7 mouse cellular contexts compared by ENCODE assay signal in genomic region chr7:141463824-141464602, GRCm38 (mm10). TPM values are rescaled to one million over a fixed set of nuclear protein-coding genes. Genes with fewer than 3 reads are reported as not detected.
DNase-seq lines count a peak whose midpoint lies in the region; ATAC-seq lines count a peak whose summit lies in the region.

No protein-coding gene starts in this region.

- H3K4me2 ChIP-seq in embryonic facial prominence, embryonic 14.5 days (ENCODE audit: low read depth, low read length) = peak overlapping the region; percentile 51
- H3K4me2 ChIP-seq in hindbrain, embryonic 14.5 days (replicated peaks) = peak overlapping the region; percentile 36; the same call in 1 of the 2 replicates
- H3K4me2 ChIP-seq in liver, embryonic 12.5 days = peak overlapping the region; percentile 44
- peak overlapping the region; percentile 46 for H3K4me2 ChIP-seq in neural tube, embryonic 15.5 days

- H3K27me3 ChIP-seq in embryonic facial prominence, embryonic 14.5 days (replicated peaks; ENCODE audit: control insufficient read depth, insufficient read depth, low read length) = peaks cover 69% of the 10 kb centered on the region
- peaks cover 75% of the 10 kb centered on the region for H3K27me3 ChIP-seq in hindbrain, embryonic 14.5 days (ENCODE audit: control insufficient read depth, insufficient read depth, low read length)
- peaks cover 76% of the 10 kb centered on the region for H3K27me3 ChIP-seq in liver, embryonic 12.5 days (replicated peaks)
- peaks cover 78% of the 10 kb centered on the region for H3K27me3 ChIP-seq in neural tube, embryonic 15.5 days (replicated peaks)

- H3K36me3 ChIP-seq in embryonic facial prominence, embryonic 14.5 days (ENCODE audit: control insufficient read depth, insufficient read depth, low read length) = no peaks in the 10 kb centered on the region
- peaks cover 10% of the 10 kb centered on the region for H3K36me3 ChIP-seq in hindbrain, embryonic 14.5 days (replicated peaks; ENCODE audit: control insufficient read depth, insufficient read depth)
- 0 out of 2 replicates have a peak, but pooled peaks cover 9% of the 10 kb centered on the region for H3K36me3 ChIP-seq in liver, embryonic 12.5 days
- peaks cover 10% of the 10 kb centered on the region for H3K36me3 ChIP-seq in neural tube, embryonic 15.5 days

- no peaks in the 10 kb centered on the region for H3K9me3 ChIP-seq in embryonic facial prominence, embryonic 14.5 days (ENCODE audit: control insufficient read depth, low read length)
- H3K9me3 ChIP-seq in hindbrain, embryonic 14.5 days (ENCODE audit: control insufficient read depth, low read length) = no peaks in the 10 kb centered on the region
- no peaks in the 10 kb centered on the region for H3K9me3 ChIP-seq in liver, embryonic 12.5 days (replicated peaks)
- no peaks in the 10 kb centered on the region for H3K9me3 ChIP-seq in neural tube, embryonic 15.5 days (replicated peaks)

- peaks cover 40% of the 10 kb centered on the region for H3K4me1 ChIP-seq in embryonic facial prominence, embryonic 14.5 days (ENCODE audit: control insufficient read depth, insufficient read depth, low read length)
- H3K4me1 ChIP-seq in hindbrain, embryonic 14.5 days (replicated peaks; ENCODE audit: control insufficient read depth, insufficient read depth, low read length) = peaks cover 18% of the 10 kb centered on the region
- H3K4me1 ChIP-seq in liver, embryonic 12.5 days = peaks cover 69% of the 10 kb centered on the region
- peaks cover 46% of the 10 kb centered on the region for H3K4me1 ChIP-seq in neural tube, embryonic 15.5 days

- peak overlapping the region; percentile 25 for H3K4me3 ChIP-seq in embryonic facial prominence, embryonic 14.5 days (ENCODE audit: low read depth, low read length)
- no peak overlapping the region for H3K4me3 ChIP-seq in hindbrain, embryonic 14.5 days (replicated peaks; ENCODE audit: low read length)
- H3K4me3 ChIP-seq in liver, embryonic 12.5 days = peak overlapping the region; percentile 18; the same call in 1 of the 2 replicates
- H3K4me3 ChIP-seq in neural tube, embryonic 15.5 days (replicated peaks) = peak overlapping the region; percentile 16

- ATAC-seq in embryonic facial prominence, embryonic 14.5 days (ENCODE audit: low read depth) = no peak
- ATAC-seq in hindbrain, embryonic 14.5 days (ENCODE audit: low FRiP score) = no peak
- ATAC-seq in liver, embryonic 12.5 days = no peak
- no peak for ATAC-seq in neural tube, embryonic 15.5 days (ENCODE audit: low FRiP score)
- ATAC-seq in activated CD4-positive, CD25-positive, alpha-beta regulatory T cell, adult 4 months = no peak

- WGBS in embryonic facial prominence, embryonic 14.5 days = 26% methylated on average over 12 of the region's 12 CpGs
- 16% methylated on average over 12 of the region's 12 CpGs for WGBS in hindbrain, embryonic 14.5 days
- 25% methylated on average over 12 of the region's 12 CpGs for WGBS in liver, embryonic 12.5 days (ENCODE audit: insufficient replicate concordance)
- 27% methylated on average over 12 of the region's 12 CpGs for WGBS in neural tube, embryonic 15.5 days

- no peak overlapping the region for H3K27ac ChIP-seq in embryonic facial prominence, embryonic 14.5 days (replicated peaks; ENCODE audit: low read depth, low read length)
- H3K27ac ChIP-seq in hindbrain, embryonic 14.5 days = no peak overlapping the region
- H3K27ac ChIP-seq in liver, embryonic 12.5 days = no peak overlapping the region
- no peak overlapping the region for H3K27ac ChIP-seq in neural tube, embryonic 15.5 days (replicated peaks)

- DNase-seq in adrenal gland, postnatal 14 days = peak; percentile 71
- no peak for DNase-seq in embryonic facial prominence, embryonic 14.5 days (ENCODE audit: low spot score)
- no peak for DNase-seq in hindbrain, embryonic 14.5 days (ENCODE audit: low spot score)
- no peak for DNase-seq in thymus, postnatal 25 days

- peak overlapping the region; percentile 27; the same call in 1 of the 2 replicates for H3K9ac ChIP-seq in embryonic facial prominence, embryonic 14.5 days (ENCODE audit: low read depth, low read length)
- H3K9ac ChIP-seq in hindbrain, embryonic 14.5 days = no peak overlapping the region
- no peak overlapping the region for H3K9ac ChIP-seq in liver, embryonic 12.5 days
- no peak overlapping the region for H3K9ac ChIP-seq in neural tube, embryonic 15.5 days (replicated peaks)

RNA-seq across cellular contexts. Expression of gene Cracr2b, which starts 3.1 kb away (rescaled TPM):
- 14.2 and 23.2 TPM in 2 replicates for total RNA-seq in adrenal gland, postnatal 14 days (2021)
- polyA plus RNA-seq in embryonic facial prominence, embryonic 14.5 days (2014; fragmentation: Nextera tagmentation; extraction: Ambion mirVana) = 6.6 and 10.3 TPM in 2 replicates
- 3.7 and 8.1 TPM in 2 replicates for polyA plus RNA-seq in hindbrain, embryonic 14.5 days (2014; fragmentation: Nextera tagmentation; extraction: Ambion mirVana)
- polyA plus RNA-seq in liver, embryonic 12.5 days (2016; fragmentation: Nextera tagmentation; extraction: Ambion mirVana) = 3.7 and 5.8 TPM in 2 replicates
- 7.1 and 9.6 TPM in 2 replicates for polyA plus RNA-seq in neural tube, embryonic 15.5 days (2015; fragmentation: Nextera tagmentation; extraction: Ambion mirVana)
- polyA plus RNA-seq in activated CD4-positive, CD25-positive, alpha-beta regulatory T cell, adult 4 months (2017; shearing (Covaris generic)) = not detected

RNA-seq across cellular contexts. Expression of gene Cd151, which starts 3.2 kb away (rescaled TPM):
- total RNA-seq in adrenal gland, postnatal 14 days (2021) = 199 and 204 TPM in 2 replicates
- 54.9 and 60.7 TPM in 2 replicates for polyA plus RNA-seq in embryonic facial prominence, embryonic 14.5 days (2014; fragmentation: Nextera tagmentation; extraction: Ambion mirVana)
- 47.0 and 50.4 TPM in 2 replicates for polyA plus RNA-seq in hindbrain, embryonic 14.5 days (2014; fragmentation: Nextera tagmentation; extraction: Ambion mirVana)
- polyA plus RNA-seq in liver, embryonic 12.5 days (2016; fragmentation: Nextera tagmentation; extraction: Ambion mirVana) = 5.7 and 6.2 TPM in 2 replicates
- polyA plus RNA-seq in neural tube, embryonic 15.5 days (2015; fragmentation: Nextera tagmentation; extraction: Ambion mirVana) = 23.7 and 25.1 TPM in 2 replicates
- polyA plus RNA-seq in activated CD4-positive, CD25-positive, alpha-beta regulatory T cell, adult 4 months (2017; shearing (Covaris generic)) = 1 to 10 TPM; 8.3 to 8.7 TPM

RNA-seq across cellular contexts. Expression of gene Pnpla2, which starts 9.0 kb away (rescaled TPM):
- 1,289 and 1,648 TPM in 2 replicates for total RNA-seq in adrenal gland, postnatal 14 days (2021)
- 16.9 and 20.4 TPM in 2 replicates for polyA plus RNA-seq in embryonic facial prominence, embryonic 14.5 days (2014; fragmentation: Nextera tagmentation; extraction: Ambion mirVana)
- polyA plus RNA-seq in hindbrain, embryonic 14.5 days (2014; fragmentation: Nextera tagmentation; extraction: Ambion mirVana) = 15.3 and 18.4 TPM in 2 replicates
- 16.6 and 17.8 TPM in 2 replicates for polyA plus RNA-seq in liver, embryonic 12.5 days (2016; fragmentation: Nextera tagmentation; extraction: Ambion mirVana)
- polyA plus RNA-seq in neural tube, embryonic 15.5 days (2015; fragmentation: Nextera tagmentation; extraction: Ambion mirVana) = 17.2 and 25.7 TPM in 2 replicates
- polyA plus RNA-seq in activated CD4-positive, CD25-positive, alpha-beta regulatory T cell, adult 4 months (2017; shearing (Covaris generic)) = 10 to 100 TPM; 58.2 to 70.2 TPM

RNA-seq across cellular contexts. Expression of gene Polr2l, which starts 10.9 kb away (rescaled TPM):
- total RNA-seq in adrenal gland, postnatal 14 days (2021) = 74.5 TPM in 2 replicates
- polyA plus RNA-seq in embryonic facial prominence, embryonic 14.5 days (2014; fragmentation: Nextera tagmentation; extraction: Ambion mirVana) = 59.3 and 65.2 TPM in 2 replicates
- 81.9 and 93.0 TPM in 2 replicates for polyA plus RNA-seq in hindbrain, embryonic 14.5 days (2014; fragmentation: Nextera tagmentation; extraction: Ambion mirVana)
- polyA plus RNA-seq in liver, embryonic 12.5 days (2016; fragmentation: Nextera tagmentation; extraction: Ambion mirVana) = 74.6 and 76.1 TPM in 2 replicates
- 85.3 and 89.8 TPM in 2 replicates for polyA plus RNA-seq in neural tube, embryonic 15.5 days (2015; fragmentation: Nextera tagmentation; extraction: Ambion mirVana)
- polyA plus RNA-seq in activated CD4-positive, CD25-positive, alpha-beta regulatory T cell, adult 4 months (2017; shearing (Covaris generic)) = 10 to 100 TPM; 22.3 to 22.6 TPM

RNA-seq across cellular contexts. Expression of gene Tspan4, which starts 11.0 kb away (rescaled TPM):
- 49.4 and 58.4 TPM in 2 replicates for total RNA-seq in adrenal gland, postnatal 14 days (2021)
- polyA plus RNA-seq in embryonic facial prominence, embryonic 14.5 days (2014; fragmentation: Nextera tagmentation; extraction: Ambion mirVana) = 85.1 and 86.2 TPM in 2 replicates
- 61.0 and 62.2 TPM in 2 replicates for polyA plus RNA-seq in hindbrain, embryonic 14.5 days (2014; fragmentation: Nextera tagmentation; extraction: Ambion mirVana)
- polyA plus RNA-seq in liver, embryonic 12.5 days (2016; fragmentation: Nextera tagmentation; extraction: Ambion mirVana) = 56.1 and 60.9 TPM in 2 replicates
- polyA plus RNA-seq in neural tube, embryonic 15.5 days (2015; fragmentation: Nextera tagmentation; extraction: Ambion mirVana) = 73.0 and 77.3 TPM in 2 replicates
- 1 to 10 TPM; 1.5 to 2.7 TPM for polyA plus RNA-seq in activated CD4-positive, CD25-positive, alpha-beta regulatory T cell, adult 4 months (2017; shearing (Covaris generic))
